Mouse (Mus musculus) intestine, embryonic 14.5 days (tissue): Measurements from ENCODE around the gene Tomm70a. TPM values are rescaled to one million over a fixed set of nuclear protein-coding genes. Genes with fewer than 3 reads are reported as not detected.

Source experiments
- ATAC-seq: fragments of 200-750 bp; cut with Nextera tagmentation; replicated peaks from 2 replicates; pipeline ENCODE4 v1.8.0; 2017; ENCODE audit warnings: low read depth, moderate number of reproducible peaks, moderate TSS enrichment, moderate library complexity; ENCODE audit not compliant: low FRiP score, low TSS enrichment
- DNase-seq: peaks from one replicate; pipeline ENCODE4 v3.0.0-alpha.2; 2018; ENCODE audit warnings: low spot score
- H3K27ac ChIP-seq: fragments of 300-500 bp; sonication (generic); 2 replicates; pipeline ENCODE4 v1.5.1; 2014; ENCODE audit warnings: low read depth, mild to moderate bottlenecking, control low read depth
- H3K27me3 ChIP-seq: fragments of 300-500 bp; sonication (generic); replicated peaks from 2 replicates; pipeline ENCODE4 v1.6.1; 2014; ENCODE audit warnings: low read length, control low read depth; ENCODE audit not compliant: control insufficient read depth, insufficient read depth
- H3K36me3 ChIP-seq: fragments of 300-500 bp; sonication (generic); 2 replicates; pipeline ENCODE4 v1.6.1; 2014; ENCODE audit warnings: low read length, control low read depth; ENCODE audit not compliant: control insufficient read depth, insufficient read depth
- H3K4me1 ChIP-seq: fragments of 300-500 bp; sonication (generic); replicated peaks from 2 replicates; pipeline ENCODE4 v1.6.1; 2014; ENCODE audit warnings: low read length, control low read depth, mixed read lengths; ENCODE audit not compliant: control insufficient read depth, insufficient read depth
- H3K4me2 ChIP-seq: fragments of 300-500 bp; sonication (generic); 2 replicates; pipeline ENCODE4 v1.6.1; 2014; ENCODE audit warnings: low read length
- H3K4me3 ChIP-seq: fragments of 300-500 bp; sonication (generic); 2 replicates; pipeline ENCODE4 v1.5.1; 2014; ENCODE audit warnings: low read depth, low read length, control low read depth, mixed read lengths
- H3K9ac ChIP-seq: fragments of 300-500 bp; sonication (generic); 2 replicates; pipeline ENCODE4 v1.6.1; 2014; ENCODE audit warnings: mild to moderate bottlenecking, low read length
- H3K9me3 ChIP-seq: fragments of 300-500 bp; sonication (generic); 2 replicates; pipeline ENCODE4 v1.6.1; 2016; ENCODE audit warnings: low read length, control low read depth; ENCODE audit not compliant: control insufficient read depth
- WGBS: fragments of 180-500 bp; shearing (Covaris S2); extraction: QIAGEN DNeasy Blood & Tissue Kit; methylation state at CpG from one replicate; pipeline ENCODE4 v1.1.7; 2014; 5-methylcytosine and 5-hydroxymethylcytosine counted together
- polyA plus RNA-seq: library from polyadenylated mRNA; unstranded; fragments of >200 nt; fragmentation: Nextera tagmentation; extraction: Ambion mirVana; gene quantifications from 2 replicates; pipeline ENCODE4 v1.2.1, GENCODE M21; 2014

Gene Tomm70a
- polyA plus RNA-seq, 1 experiment from 2014 or later, result 61.4 TPM

DNA sequence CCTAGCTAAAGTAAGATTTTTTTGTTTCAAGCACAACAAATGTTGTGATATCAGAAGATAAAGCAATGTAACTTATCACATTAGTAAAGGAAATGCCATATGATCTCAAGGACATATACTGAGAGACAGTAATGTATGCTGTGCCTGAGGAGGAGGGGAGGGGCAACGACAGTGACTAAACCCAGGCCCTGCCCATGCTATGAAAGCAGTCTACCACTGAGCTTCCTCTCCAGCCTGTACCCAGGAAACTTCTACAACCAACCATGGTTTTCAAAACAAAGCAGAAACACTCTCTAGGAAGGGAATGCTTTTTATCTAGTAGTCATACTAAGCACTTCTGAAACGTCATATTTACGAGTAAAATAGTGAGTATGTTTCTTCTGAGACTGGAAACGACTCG is 41.3 kb downstream of the Tomm70a start:
- Histone ChIP-seq H3K27ac (no peak overlapping the region), H3K36me3 (peaks cover 59% of the 10 kb centered on the region), H3K9me3 (no peaks in the 10 kb centered on the region), H3K4me2 (no peak overlapping the region), H3K4me1 (0 out of 2 replicates have a peak, but pooled peaks cover 8% of the 10 kb centered on the region), H3K9ac (no peak overlapping the region), H3K4me3 (no peak overlapping the region), H3K27me3 (no peaks in the 10 kb centered on the region)
- ATAC-seq (no peak), DNase-seq (no peak)
- WGBS, result 90% methylated on average over 5 of the region's 5 CpGs

DNA sequence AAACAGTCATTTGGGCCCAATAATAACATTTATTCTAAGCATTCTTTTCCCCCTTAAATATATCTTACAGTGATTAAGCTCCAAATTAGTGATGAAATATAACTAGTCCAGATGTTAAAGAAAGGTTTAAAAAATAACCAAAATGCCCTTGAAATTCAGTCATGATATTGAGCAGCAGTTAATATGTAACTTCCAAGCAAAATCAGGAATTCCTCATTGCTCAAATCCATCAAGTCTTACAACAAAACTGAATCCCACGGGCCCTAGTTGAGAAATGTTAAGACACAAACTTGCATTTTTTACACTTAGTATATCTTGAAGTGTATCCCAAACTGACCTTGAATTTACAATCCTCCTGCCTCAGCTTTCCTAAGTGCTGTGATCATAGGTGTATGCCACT is 42.2 kb downstream of the Tomm70a start:
- 81% methylated on average over 1 of the region's 1 CpGs for WGBS

DNA sequence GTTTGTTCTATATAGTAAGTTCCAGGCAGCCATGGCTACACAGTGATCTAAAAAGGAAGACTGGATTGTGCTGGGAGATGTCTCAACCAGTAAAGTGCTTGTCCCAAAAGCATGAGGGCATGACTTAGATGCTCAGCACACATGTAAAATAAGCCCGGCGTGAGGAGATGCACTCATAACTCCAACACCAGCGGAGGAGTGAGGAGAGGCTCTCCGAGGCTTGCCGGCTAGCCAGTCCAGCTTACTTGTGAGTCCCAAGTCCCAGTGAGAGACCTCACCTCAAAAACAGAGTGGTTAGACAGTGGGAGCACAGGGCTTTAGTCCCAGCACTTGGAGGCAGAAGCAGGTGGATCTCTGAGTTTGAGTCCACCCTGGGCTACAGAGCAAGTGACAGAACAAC is 43.7 kb downstream of the Tomm70a start:
- DNase-seq, result peak; percentile 50
- no peaks in the 10 kb centered on the region for H3K9me3 ChIP-seq
- no peak overlapping the region for H3K4me3 ChIP-seq
- 0 out of 2 replicates have a peak, but pooled peaks cover 10% of the 10 kb centered on the region for H3K4me1 ChIP-seq
- no peaks in the 10 kb centered on the region for H3K27me3 ChIP-seq
- H3K36me3 ChIP-seq, result peaks cover 42% of the 10 kb centered on the region
- H3K27ac ChIP-seq, result no peak overlapping the region
- H3K9ac ChIP-seq, result no peak overlapping the region
- 97% methylated on average over 5 of the region's 5 CpGs for WGBS
- ATAC-seq, result no peak
- H3K4me2 ChIP-seq, result no peak overlapping the region

More for the DNA sequence above, 42.2 kb downstream of the Tomm70a start:
- 0 out of 2 replicates have a peak, but pooled peaks cover 10% of the 10 kb centered on the region for H3K4me1 ChIP-seq
- H3K36me3 ChIP-seq, result peaks cover 51% of the 10 kb centered on the region
- DNase-seq, result no peak
- no peaks in the 10 kb centered on the region for H3K9me3 ChIP-seq
- H3K9ac ChIP-seq, result no peak overlapping the region
- H3K4me3 ChIP-seq, result no peak overlapping the region
- ATAC-seq, result no peak
- no peaks in the 10 kb centered on the region for H3K27me3 ChIP-seq
- no peak overlapping the region for H3K4me2 ChIP-seq
- H3K27ac ChIP-seq, result no peak overlapping the region

DNA sequence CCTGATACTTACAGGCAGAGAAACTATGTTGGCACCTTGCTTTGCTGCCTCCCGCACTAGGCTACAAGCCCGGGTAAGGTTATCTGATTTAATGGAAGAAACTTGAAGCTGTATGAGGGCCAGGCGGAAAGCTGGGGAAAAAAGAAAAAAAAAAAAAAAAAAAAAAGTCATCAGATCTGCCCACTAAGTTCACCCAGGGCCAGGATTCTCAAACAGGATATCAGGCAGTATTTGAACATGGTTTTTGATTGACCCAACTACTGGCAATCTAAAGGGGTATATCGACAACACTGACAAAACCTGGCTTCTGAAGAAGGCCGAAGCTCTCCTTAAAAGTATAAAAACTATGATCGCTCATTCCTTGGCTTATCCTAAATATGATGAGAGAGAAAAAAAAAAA is 44.6 kb downstream of the Tomm70a start:
- H3K4me1 ChIP-seq, result 0 out of 2 replicates have a peak, but pooled peaks cover 10% of the 10 kb centered on the region
- ATAC-seq (no peak), DNase-seq (no peak)
- H3K9me3 ChIP-seq, result no peaks in the 10 kb centered on the region
- no peak overlapping the region for H3K9ac ChIP-seq
- 84% methylated on average over 6 of the region's 6 CpGs for WGBS
- H3K36me3 ChIP-seq, result peaks cover 43% of the 10 kb centered on the region
- H3K27me3 ChIP-seq, result no peaks in the 10 kb centered on the region
- peak overlapping the region; percentile 89 for H3K27ac ChIP-seq
- H3K4me3 ChIP-seq, result peak overlapping the region; percentile 81
- H3K4me2 ChIP-seq, result peak overlapping the region; percentile 63

DNA sequence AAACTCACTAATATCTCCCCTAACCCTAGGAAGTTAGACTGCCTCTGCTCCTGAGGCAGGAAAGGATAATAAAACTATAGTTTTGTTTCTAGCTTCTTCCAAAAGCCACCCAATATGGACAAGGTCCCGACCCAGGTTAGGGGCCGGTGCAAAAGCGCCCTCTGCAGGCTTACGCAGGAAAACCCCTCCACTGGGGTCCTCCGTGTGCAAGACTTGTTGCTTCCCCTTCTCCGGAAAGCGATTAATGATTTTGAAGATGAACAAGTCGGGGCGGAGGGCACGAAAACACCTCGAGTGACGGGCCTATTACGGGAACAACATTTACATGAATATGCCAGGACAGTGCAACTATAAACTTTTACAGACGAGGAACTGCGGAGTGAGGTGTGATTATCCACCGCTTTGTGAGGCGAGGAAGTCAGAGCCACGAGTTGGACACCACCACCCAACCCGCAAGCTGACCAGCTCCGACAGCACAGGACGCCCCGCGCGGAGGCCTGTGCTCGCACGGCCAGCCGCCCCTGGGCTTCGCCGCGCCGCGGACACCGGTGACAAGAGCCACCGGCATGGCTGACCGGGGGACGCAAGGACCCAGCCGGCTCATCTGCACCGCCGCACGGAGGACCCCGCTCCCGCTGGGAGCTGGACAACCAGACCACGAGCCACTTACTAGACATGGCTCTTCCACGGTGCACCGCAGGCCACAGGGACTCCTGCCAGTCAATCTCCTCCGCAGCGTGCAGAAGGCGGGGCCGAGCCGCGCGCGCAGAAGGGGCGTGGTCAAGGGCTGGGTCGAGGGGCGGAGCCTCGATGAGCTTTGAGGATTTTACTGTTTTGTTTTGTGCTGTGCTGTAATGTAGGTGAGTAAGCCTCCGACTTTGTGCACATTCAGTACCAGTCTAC is 45.4 kb downstream of the Tomm70a start, which contains the start of gene Nit2:
Gene Nit2 (minus strand): TSS at position 731 of the 903 bp plus-strand sequence.
- H3K27me3 ChIP-seq, result no peaks in the 10 kb centered on the region

DNA sequence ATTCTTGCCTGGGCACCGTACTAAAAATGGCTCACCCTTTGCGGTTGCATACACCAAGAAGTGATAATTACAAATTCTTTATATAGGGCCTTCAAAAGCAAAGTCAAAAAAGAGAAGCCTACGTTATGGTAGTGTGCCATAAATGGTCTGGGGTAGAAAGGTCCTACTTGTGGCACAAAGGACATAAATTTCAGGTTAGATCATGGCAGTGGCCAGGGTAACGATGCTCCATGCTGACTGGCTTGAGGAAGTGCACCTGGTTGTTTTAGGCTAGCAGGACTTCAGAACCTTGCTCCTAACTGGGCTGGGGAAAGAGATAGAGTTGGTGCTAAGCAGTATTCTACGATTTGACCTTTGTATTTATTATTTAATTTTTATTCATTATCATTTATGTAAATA is 46.0 kb downstream of the Tomm70a start:
- H3K4me2 ChIP-seq, result peak overlapping the region; percentile 63
- no peak overlapping the region for H3K27ac ChIP-seq
- 22% methylated on average over 5 of the region's 5 CpGs for WGBS
- H3K36me3 ChIP-seq, result peaks cover 40% of the 10 kb centered on the region
- ATAC-seq (no peak; the same call in 1 of the 2 replicates), DNase-seq (no peak)
- H3K9ac ChIP-seq, result peak overlapping the region; percentile 77; the same call in 1 of the 2 replicates
- 0 out of 2 replicates have a peak, but pooled peaks cover 10% of the 10 kb centered on the region for H3K4me1 ChIP-seq
- no peaks in the 10 kb centered on the region for H3K27me3 ChIP-seq
- H3K9me3 ChIP-seq, result no peaks in the 10 kb centered on the region
- peak overlapping the region; percentile 81 for H3K4me3 ChIP-seq

More for the DNA sequence above, 45.4 kb downstream of the Tomm70a start, which contains the start of gene Nit2:
- peak within 1 kb of the TSS; percentile 89 for H3K27ac ChIP-seq
- ATAC-seq, result peak; percentile 98
- H3K9me3 ChIP-seq, result no peaks in the 10 kb centered on the region
- peaks cover 42% of the 10 kb centered on the region for H3K36me3 ChIP-seq
- peak within 1 kb of the TSS; percentile 63 for H3K4me2 ChIP-seq
- peak; percentile 99 for DNase-seq
- peak within 1 kb of the TSS; percentile 77 for H3K9ac ChIP-seq
- H3K4me1 ChIP-seq, result 0 out of 2 replicates have a peak, but pooled peaks cover 10% of the 10 kb centered on the region
- peak within 1 kb of the TSS; percentile 81 for H3K4me3 ChIP-seq
- WGBS, result under 1% methylated on average over 58 of the region's 58 CpGs

DNA sequence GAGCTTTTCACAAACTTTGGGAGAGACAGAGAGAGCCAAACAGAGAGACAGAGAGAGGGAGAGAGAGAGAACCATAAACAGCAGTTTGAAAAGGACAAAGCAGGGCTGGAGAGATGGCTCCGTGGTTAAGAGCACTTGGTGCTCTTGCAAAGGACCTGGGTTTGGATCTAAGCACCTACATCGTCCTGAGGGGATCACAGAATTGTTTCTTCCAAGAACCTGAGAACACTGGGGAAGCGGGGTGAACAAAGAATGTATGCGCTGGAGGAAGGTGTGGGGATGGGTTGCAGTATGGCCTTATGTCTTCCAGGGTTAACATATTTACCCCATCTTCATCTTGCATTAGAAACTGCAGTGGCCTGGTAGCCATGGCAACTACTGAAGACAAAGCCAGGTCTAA is 46.7 kb downstream of the Tomm70a start:
- Histone ChIP-seq H3K4me2 (no peak overlapping the region), H3K36me3 (peaks cover 39% of the 10 kb centered on the region), H3K9me3 (no peaks in the 10 kb centered on the region), H3K9ac (no peak overlapping the region), H3K4me1 (0 out of 2 replicates have a peak, but pooled peaks cover 10% of the 10 kb centered on the region), H3K27me3 (no peaks in the 10 kb centered on the region), H3K4me3 (no peak overlapping the region), H3K27ac (no peak overlapping the region)
- 69% methylated on average over 4 of the region's 4 CpGs for WGBS
- DNase-seq, result peak; percentile 48
- no peak for ATAC-seq

DNA sequence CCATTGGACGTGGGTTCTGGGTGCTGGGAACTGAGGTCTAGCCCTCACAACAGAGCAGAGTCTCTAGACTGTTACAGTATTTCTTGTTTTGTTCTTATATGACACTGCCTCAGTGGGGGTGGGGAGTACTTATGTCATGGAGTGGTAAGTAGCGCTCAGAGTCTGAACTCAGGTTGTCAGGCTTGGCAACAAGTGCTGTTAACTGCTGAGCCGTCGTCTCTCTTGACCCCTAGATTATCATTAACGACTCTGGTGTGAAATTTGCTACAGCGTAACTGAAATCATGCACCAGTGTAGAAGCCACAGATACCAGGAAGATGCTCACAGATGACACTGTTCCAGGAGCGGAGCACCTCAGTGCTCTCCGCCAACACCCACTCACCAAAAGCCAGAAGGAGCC is 49.7 kb downstream of the Tomm70a start:
- WGBS, result 92% methylated on average over 8 of the region's 8 CpGs
- H3K9ac ChIP-seq, result no peak overlapping the region
- no peak overlapping the region for H3K27ac ChIP-seq
- H3K36me3 ChIP-seq, result peaks cover 31% of the 10 kb centered on the region
- 0 out of 2 replicates have a peak, but pooled peaks cover 5% of the 10 kb centered on the region for H3K4me1 ChIP-seq
- no peaks in the 10 kb centered on the region for H3K9me3 ChIP-seq
- no peak overlapping the region for H3K4me2 ChIP-seq
- H3K4me3 ChIP-seq, result no peak overlapping the region
- H3K27me3 ChIP-seq, result no peaks in the 10 kb centered on the region
- ATAC-seq (no peak), DNase-seq (peak; percentile 35)
